Mouse (Mus musculus): ENCODE data around the gene Oard1. TPM values are rescaled to one million over a fixed set of nuclear protein-coding genes. Genes with fewer than 3 reads are reported as not detected.

Oard1 gene
- total RNA-seq, 2 experiments from 2014 or later, result 9.4 to 9.7 TPM

DNA sequence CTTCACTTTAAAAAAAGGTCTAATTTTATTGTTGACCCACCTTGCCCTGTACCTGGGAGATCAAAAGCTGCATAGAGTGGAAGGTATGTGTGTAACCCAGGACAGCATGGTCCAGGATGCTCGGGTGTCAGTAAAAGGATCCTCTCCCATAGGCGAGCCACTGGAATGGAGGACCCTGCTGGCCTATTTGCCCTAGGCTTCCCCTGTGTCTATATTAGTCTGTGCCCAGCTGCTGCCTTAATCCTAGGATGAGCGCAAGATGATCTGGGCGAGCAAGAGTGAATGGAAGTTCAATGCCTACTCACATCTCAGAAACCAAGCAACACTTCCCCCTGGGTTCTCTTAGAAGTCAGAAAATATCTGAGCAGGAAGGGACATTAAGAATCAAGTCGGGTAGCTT, 21.2 kb downstream of the Oard1 start:
- no peak for DNase-seq (ENCODE audit: low spot score in 2 of 2)
- intact Hi-C loops (cut with DNase I), result no loop called here

GRCm38 (mm10) chr17:48432158-48432980, 22.6 kb downstream of the Oard1 start, which contains the start of gene Apobec2:
TSS of gene Apobec2 (minus strand) at chr17:48432930.
- intact Hi-C loops (cut with DNase I), result no loop called here
- DNase-seq (ENCODE audit: low spot score in 2 of 2), result no peak

- intact Hi-C loops (cut with DNase I), result no loop called here
- DNase-seq (ENCODE audit: low spot score in 2 of 2), result no peak
Measured at GRCm38 (mm10) chr17:48433006-48433655, 23.3 kb downstream of the Oard1 start.

DNA sequence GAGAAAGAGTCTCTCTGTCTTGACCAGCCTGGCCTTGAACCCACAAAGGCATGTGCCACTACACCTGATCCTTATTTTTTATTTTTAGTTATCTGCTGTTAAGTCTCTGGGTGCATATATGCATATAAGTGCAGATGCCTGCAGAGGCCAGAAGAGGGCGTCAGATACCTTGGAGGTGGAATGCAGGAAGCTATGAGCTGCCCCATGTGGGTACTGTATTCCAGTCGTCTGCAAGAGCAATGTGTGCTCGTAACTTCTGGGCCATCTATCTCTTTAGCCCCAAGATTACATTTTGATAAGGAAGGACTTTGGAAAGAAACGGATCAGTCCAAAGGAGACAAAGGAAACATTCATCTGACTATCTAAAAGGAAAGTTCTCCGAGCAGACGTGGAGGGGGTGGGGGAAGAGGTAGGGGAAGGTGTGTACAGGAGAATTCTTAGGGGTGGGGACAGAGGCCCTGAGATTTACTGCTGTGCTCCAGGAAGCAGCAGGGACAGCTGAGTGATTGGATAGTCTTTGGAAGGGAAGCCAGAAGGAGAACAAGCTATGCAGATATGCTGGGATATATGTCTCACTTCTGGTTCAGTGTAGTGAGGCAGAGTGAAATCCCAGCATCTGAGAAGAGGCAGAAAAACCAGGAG, 24.0 kb downstream of the Oard1 start:
- no peak for DNase-seq (ENCODE audit: low spot score in 2 of 2)
- intact Hi-C loops (cut with DNase I), result no loop called here

DNA sequence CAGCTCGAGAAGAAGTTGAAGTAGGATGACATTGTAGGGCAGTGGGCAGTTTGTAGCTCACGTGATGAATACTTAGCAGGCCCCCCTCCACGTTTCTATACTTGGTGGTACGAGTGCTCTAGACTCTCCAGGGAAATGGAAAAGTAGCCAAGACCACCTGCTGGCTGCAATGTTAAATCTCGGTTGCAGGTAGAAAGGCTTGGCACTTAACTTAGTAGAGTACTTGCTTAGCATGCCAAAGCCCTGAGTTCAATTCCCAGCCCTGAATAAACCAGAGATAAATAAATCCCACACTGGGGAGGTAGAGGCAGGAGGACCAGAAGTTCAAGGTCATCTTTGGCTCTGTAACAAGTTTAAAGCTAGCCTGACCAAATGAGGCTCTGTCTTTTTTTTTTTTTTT, 24.7 kb downstream of the Oard1 start:
- no peak for DNase-seq (ENCODE audit: low spot score in 2 of 2)
- intact Hi-C loops (cut with DNase I), result no loop called here

- DNase-seq (ENCODE audit: low spot score in 2 of 2), result no peak
- intact Hi-C loops (cut with DNase I), result no loop called here
Measured at GRCm38 (mm10) chr17:48436487-48436886, 26.7 kb downstream of the Oard1 start.

DNA sequence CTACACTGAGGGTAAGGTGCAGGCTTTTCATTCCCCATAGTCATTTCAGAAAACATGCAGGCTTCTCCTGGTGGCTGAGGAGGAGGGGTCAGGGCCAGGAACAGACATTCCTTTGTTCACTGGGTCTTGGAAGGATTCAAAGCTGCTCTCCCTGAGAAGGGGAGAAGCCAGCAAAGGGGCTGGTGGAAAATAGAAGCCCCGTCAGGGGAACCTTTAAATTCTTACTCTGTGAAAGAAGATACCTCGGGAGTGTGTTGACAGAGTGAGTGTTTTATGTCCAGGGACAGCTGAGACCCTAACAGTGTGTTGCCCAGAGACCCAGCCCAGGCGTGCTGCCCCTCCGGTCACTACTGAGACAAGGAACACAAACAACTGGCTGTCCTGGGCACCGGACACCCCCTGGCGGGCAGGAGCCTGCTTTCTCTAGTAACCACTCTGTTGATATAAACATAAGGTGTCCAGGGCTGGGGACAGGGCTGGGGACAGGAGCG, 27.7 kb downstream of the Oard1 start:
- intact Hi-C loops (cut with DNase I), result no loop called here
- no peak for DNase-seq (ENCODE audit: low spot score in 2 of 2)

GRCm38 (mm10) chr17:48442745-48443457, 33.1 kb downstream of the Oard1 start:
- intact Hi-C loops (cut with DNase I), result no loop called here
- DNase-seq (ENCODE audit: low spot score in 2 of 2), result no peak

DNA sequence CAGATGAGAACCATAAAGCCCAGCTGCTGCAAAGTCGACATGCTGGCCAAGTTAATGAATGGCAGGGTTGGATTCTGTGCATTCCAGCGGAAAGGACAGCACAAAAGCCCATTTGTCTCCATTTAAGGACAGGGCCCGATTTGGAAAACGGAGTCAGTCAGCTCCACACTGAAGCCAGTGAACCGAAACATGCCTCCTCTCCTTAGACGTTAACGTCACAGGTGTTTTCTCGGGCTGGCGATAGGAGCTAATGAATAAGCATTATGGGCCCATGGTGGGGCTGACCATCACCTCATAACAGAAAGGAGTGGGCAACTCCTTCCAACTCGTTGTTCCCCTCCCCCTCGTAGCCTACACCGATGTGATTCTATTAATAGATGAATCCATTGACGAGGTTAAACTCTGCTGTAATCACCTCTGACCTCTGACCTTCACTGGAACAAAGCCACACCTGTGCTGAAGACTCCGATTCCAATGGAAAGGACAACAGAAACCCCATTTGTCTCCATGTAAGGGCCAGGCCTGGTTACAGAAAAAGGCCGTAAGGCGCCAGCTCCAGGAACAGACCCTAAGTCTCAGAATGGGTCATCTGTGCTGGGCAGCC, 33.8 kb downstream of the Oard1 start:
- DNase-seq (ENCODE audit: low spot score in 2 of 2), result no peak
- intact Hi-C loops (cut with DNase I), result no loop called here

DNA sequence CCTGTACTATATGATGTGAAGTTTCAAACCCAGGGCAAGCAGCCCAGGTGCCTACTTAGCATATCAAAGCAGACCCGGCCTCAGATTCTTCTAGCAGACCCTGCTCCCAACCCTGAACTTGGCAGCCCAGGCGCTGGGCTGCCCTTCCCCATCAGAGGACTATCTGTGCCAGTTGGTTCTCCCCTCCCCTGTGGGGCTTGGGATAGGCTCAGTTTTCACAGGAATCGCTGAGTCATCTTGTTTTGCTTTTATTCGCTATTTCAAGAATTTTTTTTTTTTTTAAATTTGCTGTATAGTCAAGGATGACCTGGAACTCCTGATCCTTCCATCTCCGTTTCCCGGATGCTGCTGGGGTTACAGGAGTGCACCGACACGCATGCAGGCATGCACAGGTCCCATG, 37.9 kb downstream of the Oard1 start:
- no peak for DNase-seq (ENCODE audit: low spot score in 2 of 2)
- intact Hi-C loops (cut with DNase I), result no loop called here

- no peak for DNase-seq (ENCODE audit: low spot score in 2 of 2)
- intact Hi-C loops (cut with DNase I), result no loop called here
Measured at GRCm38 (mm10) chr17:48450666-48451352, 41.0 kb downstream of the Oard1 start.

- intact Hi-C loops (cut with DNase I), result no loop called here
- no peak for DNase-seq (ENCODE audit: low spot score in 2 of 2)
Measured at GRCm38 (mm10) chr17:48451353-48451675, 41.5 kb downstream of the Oard1 start, which contains the start of gene Tspo2. TSS of gene Tspo2 (minus strand) at chr17:48451522.

GRCm38 (mm10) chr17:48451753-48452444, 42.1 kb downstream of the Oard1 start:
- intact Hi-C loops (cut with DNase I), result no loop called here
- DNase-seq (ENCODE audit: low spot score in 2 of 2), result no peak

GRCm38 (mm10) chr17:48453489-48453888, 43.7 kb downstream of the Oard1 start:
- intact Hi-C loops (cut with DNase I), result no loop called here

DNA sequence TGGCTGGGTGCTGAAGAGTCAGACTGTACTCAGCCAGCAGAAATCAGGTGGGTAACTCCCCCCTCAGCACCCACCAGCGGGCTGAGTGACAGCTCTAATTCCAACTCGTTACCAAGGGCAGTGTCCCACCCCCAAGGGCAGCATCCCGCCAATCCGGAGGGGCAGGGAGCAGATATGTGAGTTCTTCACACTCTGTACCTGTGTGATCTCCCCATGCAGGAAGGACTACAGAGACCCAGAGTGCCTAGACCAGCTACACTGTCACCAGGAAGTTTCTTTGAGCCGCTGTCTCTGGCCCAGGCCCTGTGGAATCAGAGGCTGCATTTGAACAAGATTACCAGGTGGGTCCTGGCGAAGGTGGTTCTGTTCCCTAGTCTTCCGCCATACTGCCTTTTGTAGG, 44.4 kb downstream of the Oard1 start:
- no peak for DNase-seq (ENCODE audit: low spot score in 2 of 2)
- intact Hi-C loops (cut with DNase I), result no loop called here

More at GRCm38 (mm10) chr17:48453489-48453888, 43.7 kb downstream of the Oard1 start:
- DNase-seq (ENCODE audit: low spot score in 2 of 2), result no peak

DNA sequence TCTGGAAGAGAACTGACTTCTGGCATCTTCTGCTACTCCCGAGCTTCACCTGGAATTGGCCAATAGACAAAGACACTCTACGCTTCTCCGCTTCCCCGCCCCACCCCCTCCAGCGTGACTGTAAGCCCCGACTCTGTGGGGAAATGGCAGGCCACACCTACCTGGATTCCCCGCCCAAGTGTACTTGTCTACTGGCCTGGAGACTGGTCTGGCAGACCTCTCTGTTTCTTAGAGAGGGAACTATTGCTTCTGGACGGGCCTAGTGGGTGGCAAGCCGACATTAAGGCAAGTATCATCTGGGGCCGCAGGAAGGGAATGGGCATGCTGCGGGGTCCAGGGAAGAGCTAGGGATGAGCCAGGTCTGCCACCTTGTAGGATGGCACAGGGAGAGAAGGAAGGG, 44.9 kb downstream of the Oard1 start, which contains the start of gene Unc5cl:
Gene Unc5cl (plus strand): TSS at position 214 of the 400 bp plus-strand sequence.
- intact Hi-C loops (cut with DNase I), result no loop called here
- no peak for DNase-seq (ENCODE audit: low spot score in 2 of 2)

GRCm38 (mm10) chr17:48455955-48456354, 46.1 kb downstream of the Oard1 start:
- DNase-seq (ENCODE audit: low spot score in 2 of 2), result no peak
- intact Hi-C loops (cut with DNase I), result no loop called here

DNA sequence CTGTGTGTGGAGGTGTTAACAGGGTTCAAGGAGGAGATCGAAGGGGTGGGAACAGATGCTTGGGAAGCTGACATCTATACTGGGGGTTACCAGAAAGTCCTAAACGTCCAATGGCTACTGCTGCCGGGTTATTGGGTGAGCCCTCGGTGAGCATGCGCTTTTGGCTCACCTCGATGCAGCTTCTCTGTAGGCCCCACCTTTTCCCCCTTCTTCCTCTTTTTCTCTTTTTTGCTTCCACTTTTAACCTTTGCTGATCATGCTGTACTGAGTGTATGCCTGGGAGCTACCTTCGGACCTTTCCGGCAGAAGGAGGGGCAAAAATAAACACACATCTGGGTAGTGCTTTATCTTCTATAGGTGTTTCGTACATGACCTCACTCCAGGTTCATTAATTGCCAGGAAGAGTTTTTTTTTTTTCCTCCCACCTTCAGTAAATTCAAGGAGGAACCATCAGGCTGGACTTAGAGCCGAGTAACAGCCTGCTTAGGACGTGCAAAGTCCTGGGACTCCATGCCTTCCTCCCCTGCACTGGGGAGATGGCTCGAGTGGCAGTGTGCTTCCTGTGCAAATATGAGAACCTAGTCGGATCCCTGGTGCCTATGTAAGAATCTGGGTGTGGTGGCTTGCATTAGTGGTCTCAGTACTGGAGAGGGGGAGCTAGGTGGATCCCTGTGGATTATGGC, 48.3 kb downstream of the Oard1 start:
- intact Hi-C loops (cut with DNase I), result no loop called here
- DNase-seq (ENCODE audit: low spot score in 2 of 2), result no peak
